Mouse (Mus musculus) CH12.LX (cell line): Measurements from ENCODE around the gene Iqsec2. TPM values are rescaled to one million over a fixed set of nuclear protein-coding genes. Genes with fewer than 3 reads are reported as not detected.
A peak's percentile ranks its signal among the peaks of the same experiment; 100 is the strongest.

Experiments
- DNase-seq: peaks from one replicate; pipeline ENCODE4 v3.0.0-alpha.2; 2013; ENCODE audit errors: extremely low read depth
- H3K27ac ChIP-seq: 2 replicates; pipeline ENCODE4 v1.5.1; 2012; ENCODE audit warnings: low read depth, mild to moderate bottlenecking, control low read depth, moderate library complexity; ENCODE audit not compliant: insufficient read depth
- H3K27me3 ChIP-seq: replicated peaks from 2 replicates; pipeline ENCODE3; 2012; ENCODE audit warnings: inconsistent platforms
- H3K36me3 ChIP-seq, 2 experiments: replicated peaks in 1 of 2; 2 replicates each; pipeline versions ENCODE3 to v1.6.1; 2012; ENCODE audit warnings: inconsistent platforms in 1 of 2, low read length in 1 of 2, mild to moderate bottlenecking in 1 of 2, mixed read lengths in 1 of 2, moderate library complexity in 1 of 2; ENCODE audit not compliant: control insufficient read depth in 1 of 2, insufficient read depth in 1 of 2
- H3K4me1 ChIP-seq, 2 experiments: 2 replicates each; pipeline ENCODE4 v1.6.1; 2012; ENCODE audit warnings: inconsistent platforms in 1 of 2, moderate library complexity in 1 of 2; ENCODE audit not compliant: insufficient read depth in 2 of 2, control insufficient read depth in 1 of 2
- H3K4me2 ChIP-seq: 2 replicates; pipeline ENCODE4 v1.6.1; 2012; ENCODE audit warnings: low read depth, mild to moderate bottlenecking, control low read depth; ENCODE audit not compliant: poor library complexity, insufficient read depth, severe bottlenecking
- H3K4me3 ChIP-seq, 3 experiments: fragments of 150-350 bp in 1 of 3; sonication (generic) in 1 of 3; replicated peaks in 1 of 3; 2 replicates each; pipeline versions ENCODE3 to v1.5.1; 2011 to 2012; ENCODE audit warnings: low read depth in 2 of 3, low read length in 2 of 3, mild to moderate bottlenecking in 2 of 3, moderate library complexity in 2 of 3, control low read depth in 1 of 3, improper control_type of control experiment in 1 of 3, inconsistent platforms in 1 of 3, mixed read lengths in 1 of 3; ENCODE audit not compliant: poor library complexity in 1 of 3
- H3K79me2 ChIP-seq: replicated peaks from 2 replicates; pipeline ENCODE4 v1.6.1; 2012; ENCODE audit warnings: mild to moderate bottlenecking, moderate library complexity; ENCODE audit not compliant: control insufficient read depth, poor library complexity, insufficient read depth, severe bottlenecking; ENCODE audit errors: extremely low read depth
- H3K9ac ChIP-seq: 2 replicates; pipeline ENCODE4 v1.6.1; 2012; ENCODE audit warnings: low read depth, mild to moderate bottlenecking, control low read depth, moderate library complexity; ENCODE audit not compliant: insufficient read depth
- H3K9me3 ChIP-seq: replicated peaks from 2 replicates; pipeline ENCODE3; 2012; ENCODE audit warnings: low read length, inconsistent platforms, mixed read lengths
- BHLHE40 ChIP-seq: IDR thresholded peaks from 2 replicates; pipeline ENCODE4 v1.6.1; 2011; ENCODE audit warnings: mild to moderate bottlenecking, low read depth, low read length, improper control_type of control experiment
- CHD1 ChIP-seq: IDR thresholded peaks from 2 replicates; pipeline ENCODE4 v1.6.1; 2012; ENCODE audit warnings: low read depth, low read length, improper control_type of control experiment, inconsistent platforms
- CTCF ChIP-seq, 2 experiments: IDR thresholded peaks in 1 of 2; conservative IDR thresholded peaks in 1 of 2; 2 replicates each; pipeline ENCODE4 v1.5.1; 2011 to 2012; ENCODE audit warnings: low read depth in 2 of 2, low read length in 2 of 2, improper control_type of control experiment in 1 of 2, inconsistent platforms in 1 of 2, mild to moderate bottlenecking in 1 of 2, moderate library complexity in 1 of 2
- E2F4 ChIP-seq: IDR thresholded peaks from 2 replicates; pipeline ENCODE4 v1.6.1; 2011; ENCODE audit warnings: low read depth, low read length, improper control_type of control experiment; ENCODE audit not compliant: insufficient replicate concordance
- ELF1 ChIP-seq: IDR thresholded peaks from 2 replicates; pipeline ENCODE4 v1.6.1; 2014; ENCODE audit warnings: low read depth, mild to moderate bottlenecking, inconsistent platforms, low read length, improper control_type of control experiment
- EP300 ChIP-seq: IDR thresholded peaks from 2 replicates; pipeline ENCODE4 v1.6.1; 2011; ENCODE audit warnings: low read length, improper control_type of control experiment
- GABPA ChIP-seq: IDR thresholded peaks from 2 replicates; pipeline ENCODE4 v1.6.1; 2012; ENCODE audit warnings: low read depth, low read length, improper control_type of control experiment, inconsistent platforms; ENCODE audit not compliant: insufficient replicate concordance
- HCFC1 ChIP-seq: IDR thresholded peaks from 2 replicates; pipeline ENCODE4 v1.6.1; 2012; ENCODE audit warnings: low read depth, mild to moderate bottlenecking, inconsistent platforms, low read length, improper control_type of control experiment
- JUN ChIP-seq: IDR thresholded peaks from 2 replicates; pipeline ENCODE4 v1.6.1; 2011; ENCODE audit warnings: low read depth, mild to moderate bottlenecking, low read length, improper control_type of control experiment, moderate library complexity; ENCODE audit not compliant: insufficient read depth
- JUND ChIP-seq: conservative IDR thresholded peaks from 2 replicates; pipeline ENCODE4 v1.6.1; 2011; ENCODE audit warnings: low read depth, low read length, improper control_type of control experiment
- KAT2A ChIP-seq: IDR thresholded peaks from 2 replicates; pipeline ENCODE4 v1.6.1; 2012; ENCODE audit warnings: low read length, improper control_type of control experiment, inconsistent platforms; ENCODE audit not compliant: insufficient replicate concordance
- MAFK ChIP-seq: IDR thresholded peaks from 2 replicates; pipeline ENCODE4 v1.6.1; 2011; ENCODE audit warnings: low read length, improper control_type of control experiment; ENCODE audit not compliant: insufficient replicate concordance
- MAX ChIP-seq: IDR thresholded peaks from 2 replicates; pipeline ENCODE4 v1.6.1; 2011; ENCODE audit warnings: low read length, improper control_type of control experiment
- MAZ ChIP-seq: IDR thresholded peaks from 2 replicates; pipeline ENCODE4 v1.6.1; 2012; ENCODE audit warnings: low read depth, mild to moderate bottlenecking, inconsistent platforms, low read length, improper control_type of control experiment, moderate library complexity
- NELFE ChIP-seq: IDR thresholded peaks from 2 replicates; pipeline ENCODE4 v1.6.1; 2011; ENCODE audit warnings: low read depth, low read length, improper control_type of control experiment
- NRF1 ChIP-seq: IDR thresholded peaks from 2 replicates; pipeline ENCODE4 v1.6.1; 2014; ENCODE audit warnings: low read depth, mild to moderate bottlenecking, inconsistent platforms, low read length, improper control_type of control experiment, moderate library complexity
- PAX5 ChIP-seq: IDR thresholded peaks from 2 replicates; pipeline ENCODE4 v1.6.1; 2012; ENCODE audit warnings: low read length, inconsistent platforms, mixed read lengths
- POLR2A ChIP-seq: IDR thresholded peaks from 2 replicates; pipeline ENCODE4 v1.6.1; 2011; ENCODE audit warnings: low read depth, mild to moderate bottlenecking, improper control_type of control experiment, low read length
- RAD21 ChIP-seq: IDR thresholded peaks from 2 replicates; pipeline ENCODE4 v1.6.1; 2011; ENCODE audit warnings: low read depth, mild to moderate bottlenecking, low read length, improper control_type of control experiment, moderate library complexity
- RCOR1 ChIP-seq: conservative IDR thresholded peaks from 2 replicates; pipeline ENCODE4 v1.6.1; 2012; ENCODE audit warnings: low read depth, mild to moderate bottlenecking, inconsistent platforms, low read length, improper control_type of control experiment
- SIN3A ChIP-seq: IDR thresholded peaks from 2 replicates; pipeline ENCODE4 v1.6.1; 2012; ENCODE audit warnings: low read length, improper control_type of control experiment, inconsistent platforms
- SMC3 ChIP-seq: IDR thresholded peaks from 2 replicates; pipeline ENCODE4 v1.6.1; 2011; ENCODE audit warnings: low read depth, low read length, improper control_type of control experiment
- TBP ChIP-seq: conservative IDR thresholded peaks from 2 replicates; pipeline ENCODE4 v1.6.1; 2011; ENCODE audit warnings: low read depth, low read length, improper control_type of control experiment
- TCF12 ChIP-seq: IDR thresholded peaks from 2 replicates; pipeline ENCODE4 v1.6.1; 2014; ENCODE audit warnings: low read depth, mild to moderate bottlenecking, inconsistent platforms, low read length, improper control_type of control experiment
- USF1 ChIP-seq: IDR thresholded peaks from 2 replicates; pipeline ENCODE4 v1.6.1; 2014; ENCODE audit warnings: low read depth, mild to moderate bottlenecking, inconsistent platforms, low read length, improper control_type of control experiment
- USF2 ChIP-seq: conservative IDR thresholded peaks from 2 replicates; pipeline ENCODE4 v1.6.1; 2011; ENCODE audit warnings: low read depth, low read length, improper control_type of control experiment
- ZC3H11A ChIP-seq: IDR thresholded peaks from 2 replicates; pipeline ENCODE4 v1.6.1; 2012; ENCODE audit warnings: low read depth, mild to moderate bottlenecking, inconsistent platforms, low read length, improper control_type of control experiment
- ZKSCAN1 ChIP-seq: IDR thresholded peaks from 2 replicates; pipeline ENCODE4 v1.6.1; 2012; ENCODE audit warnings: low read depth, inconsistent platforms, low read length, improper control_type of control experiment, borderline replicate concordance
- ZNF384 ChIP-seq: IDR thresholded peaks from 2 replicates; pipeline ENCODE4 v1.6.1; 2012; ENCODE audit warnings: low read depth, low read length, improper control_type of control experiment, inconsistent platforms
- dilution Hi-C: fragments of 300-500 bp; cut with MboI; formaldehyde crosslinking; loops from 2 replicates; pipeline ENCODE4 v1.14.3; 2020; ENCODE audit warnings: low sequenced_read_pairs; ENCODE audit not compliant: extremely low pct_unique_long_range_greater_than_20kb, extremely low pct_ligation_motif_present
- in situ Hi-C: fragments of 300-500 bp; cut with MboI; formaldehyde crosslinking; loops from 3 replicates; pipeline ENCODE4 v1.14.3; 2019; ENCODE audit warnings: low sequenced_read_pairs, low pct_ligation_motif_present, low pct_unique_long_range_greater_than_20kb, mixed read lengths
- polyA plus RNA-seq: library from polyadenylated mRNA; unstranded; fragments of >175 nt; gene quantifications from 2 replicates; pipeline ENCODE4 v1.2.1, GENCODE M21; 2012; ENCODE audit warnings: low read depth; ENCODE audit not compliant: insufficient read length
- total RNA-seq, 2 experiments: library from RNA; depleted of rRNA; stranded (reverse); fragments of 300-350 nt in 1 of 2; fragments of >200 nt in 1 of 2; gene quantifications; 2 replicates each; pipeline ENCODE4 v1.2.3; 2012 to 2014

Gene Iqsec2
- total and polyA plus RNA-seq, 3 experiments, result 0.71 to 4.2 (median 1.8) TPM

DNA sequence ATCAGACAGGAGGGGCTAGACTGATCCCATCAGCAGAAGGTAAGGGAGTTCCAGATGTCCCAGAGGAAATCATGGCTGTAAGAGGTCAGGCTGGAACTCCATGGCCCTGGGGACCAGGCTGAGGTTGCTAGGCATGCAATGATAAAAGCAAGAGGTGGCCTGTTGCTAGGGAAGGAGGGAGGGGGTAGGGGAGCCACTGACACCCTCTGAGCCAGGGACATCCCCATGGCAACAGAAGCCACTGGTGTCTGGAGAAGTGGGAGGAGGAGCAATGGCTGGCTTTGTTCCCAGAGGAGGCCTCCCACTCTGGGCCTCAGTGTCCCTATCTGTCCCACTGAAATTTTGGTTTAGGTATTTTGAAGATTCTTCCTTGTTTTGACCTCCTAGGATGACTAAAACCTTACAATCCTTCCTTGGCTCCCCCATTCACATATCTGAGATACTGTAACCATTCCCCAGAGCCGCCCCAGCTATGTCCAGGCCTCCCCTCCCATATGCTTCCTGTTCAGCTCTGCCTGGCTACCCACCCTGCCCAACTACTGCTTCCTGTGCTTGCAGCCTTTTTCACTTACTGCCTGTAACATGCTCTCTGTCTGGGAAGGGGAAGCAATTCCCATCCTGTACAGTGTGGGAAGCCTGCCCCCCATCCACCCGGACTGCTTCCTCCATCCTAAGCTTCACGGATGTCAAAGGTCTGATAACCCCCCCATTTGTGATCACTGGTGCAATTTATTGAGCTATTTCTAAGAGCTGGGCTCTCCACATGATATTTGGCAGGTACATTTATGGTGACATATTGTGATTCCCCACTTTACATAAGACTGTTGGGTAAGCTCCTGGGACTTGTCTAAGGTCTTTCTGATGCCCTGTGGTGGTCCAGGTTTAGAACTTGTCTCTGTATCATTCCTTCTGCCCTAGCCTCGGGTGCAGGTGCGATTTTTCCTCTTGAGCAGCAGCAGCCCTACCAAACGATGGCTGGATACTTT, 27.3 kb downstream of the Iqsec2 start:
- Histone ChIP-seq H3K9ac (no peak overlapping the region), H3K27me3 (no peaks in the 10 kb centered on the region), H3K36me3 (no peaks in the 10 kb centered on the region), H3K4me1 (peaks cover 10 to 28% of the 10 kb centered on the region in 2 experiments), H3K9me3 (no peaks in the 10 kb centered on the region), H3K4me2 (no peak overlapping the region), H3K27ac (no peak overlapping the region), H3K4me3 (no peak overlapping the region), H3K79me2 (no peaks in the 10 kb centered on the region)
- TF ChIP-seq MAZ (no peak), PAX5 (no peak), SMC3 (no peak), GABPA (no peak), E2F4 (no peak), RCOR1 (no peak), SIN3A (no peak), MAX (no peak), ELF1 (no peak), CTCF (conservative IDR thresholded peaks at IDR 0.05 in 1 of 2, IDR thresholded peaks at IDR 0.05 in 1 of 2; ENCODE audit: low read depth in 2 of 2, low read length in 2 of 2) (no peak), BHLHE40 (no peak), NELFE (no peak), MAFK (no peak), RAD21 (no peak), JUND (no peak), HCFC1 (no peak), TBP (no peak), POLR2A (no peak), JUN (no peak)
- DNase-seq, result no peak
- dilution Hi-C loops, result no loop called here
- in situ Hi-C loops, result no loop called here

DNA sequence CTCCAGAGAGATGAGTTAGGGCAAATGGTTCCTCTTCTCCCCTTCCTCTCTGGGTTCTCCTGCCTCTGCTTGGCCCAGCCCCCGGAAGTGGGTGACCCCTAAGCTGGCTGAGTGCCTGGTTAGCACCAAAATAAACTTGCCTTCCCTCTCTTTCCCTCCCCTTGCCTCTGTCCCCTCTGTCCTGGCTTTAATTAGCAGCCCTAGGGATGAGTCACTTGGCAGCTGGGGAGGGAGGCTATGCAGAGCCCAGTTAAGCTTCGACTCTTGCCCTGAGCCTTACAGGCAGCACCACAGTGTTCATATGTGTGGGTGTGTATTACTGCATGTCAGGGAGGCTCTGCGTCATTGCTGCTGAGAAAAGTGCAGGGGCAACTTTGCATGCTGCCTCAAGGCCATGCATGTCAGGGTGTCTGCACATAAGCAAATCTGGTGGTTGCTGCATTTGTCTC, 28.4 kb downstream of the Iqsec2 start:
- Histone ChIP-seq H3K4me3 (no peak overlapping the region), H3K79me2 (no peaks in the 10 kb centered on the region), H3K9me3 (no peaks in the 10 kb centered on the region), H3K4me1 (peaks cover 7 to 26% of the 10 kb centered on the region in 2 experiments), H3K9ac (no peak overlapping the region), H3K27ac (no peak overlapping the region), H3K27me3 (no peaks in the 10 kb centered on the region), H3K36me3 (no peaks in the 10 kb centered on the region), H3K4me2 (peak overlapping the region; percentile 11; the same call in 1 of the 2 replicates)
- dilution Hi-C loops, result no loop called here
- in situ Hi-C loops, result no loop called here
- no peak for TF ChIP-seq CHD1
- no peak for TF ChIP-seq ELF1
- TF ChIP-seq E2F4, result no peak
- no peak for TF ChIP-seq EP300
- no peak for TF ChIP-seq RAD21
- TF ChIP-seq ZKSCAN1, result no peak
- no peak for TF ChIP-seq ZNF384
- TF ChIP-seq USF1, result no peak
- no peak for TF ChIP-seq NRF1
- TF ChIP-seq TCF12, result no peak
- no peak for TF ChIP-seq USF2
- no peak for TF ChIP-seq SIN3A
- TF ChIP-seq ZC3H11A, result no peak
- TF ChIP-seq CTCF (conservative IDR thresholded peaks at IDR 0.05 in 1 of 2, IDR thresholded peaks at IDR 0.05 in 1 of 2; ENCODE audit: low read depth in 2 of 2, low read length in 2 of 2), result no peak
- no peak for TF ChIP-seq KAT2A
- no peak for TF ChIP-seq MAZ
- peak; percentile 53 for DNase-seq
